Mouse (Mus musculus) forebrain, embryonic 16.5 days (tissue): ENCODE measurements around the gene Sntg2. TPM values are rescaled to one million over a fixed set of nuclear protein-coding genes. Genes with fewer than 3 reads are reported as not detected.

Experiments
- polyA plus RNA-seq: library from polyadenylated mRNA; unstranded; fragments of >200 nt; fragmentation: Nextera tagmentation; extraction: Ambion mirVana; gene quantifications from 2 replicates; pipeline ENCODE4 v1.2.1, GENCODE M21; 2015

The Sntg2 gene
- polyA plus RNA-seq, 1 experiment from 2014 or later, result 3.1 TPM

Other genes with a start within 250 kb of the Sntg2 start
- 0.10 and 0.18 TPM in 2 replicates for gene Tpo, start 240.8 kb downstream of the Sntg2 start, polyA plus RNA-seq
- 32.2 and 32.6 TPM in 2 replicates for gene Tmem18, start 211.1 kb upstream of the Sntg2 start, polyA plus RNA-seq